Mouse (Mus musculus): Measurements from ENCODE around the gene Tacr3.

Gene Tacr3

GRCm38 (mm10) chr3:134828875-134829530 lies at the start of gene Tacr3:
Gene Tacr3 (plus strand): TSS chr3:134829007.
- in situ Hi-C loops (cut with MseI, MboI), result no loop called here

- in situ Hi-C loops (cut with MseI, MboI), result no loop called here
These were observed 324 bp upstream of the Tacr3 start for GRCm38 (mm10) chr3:134828492-134828874.

DNA sequence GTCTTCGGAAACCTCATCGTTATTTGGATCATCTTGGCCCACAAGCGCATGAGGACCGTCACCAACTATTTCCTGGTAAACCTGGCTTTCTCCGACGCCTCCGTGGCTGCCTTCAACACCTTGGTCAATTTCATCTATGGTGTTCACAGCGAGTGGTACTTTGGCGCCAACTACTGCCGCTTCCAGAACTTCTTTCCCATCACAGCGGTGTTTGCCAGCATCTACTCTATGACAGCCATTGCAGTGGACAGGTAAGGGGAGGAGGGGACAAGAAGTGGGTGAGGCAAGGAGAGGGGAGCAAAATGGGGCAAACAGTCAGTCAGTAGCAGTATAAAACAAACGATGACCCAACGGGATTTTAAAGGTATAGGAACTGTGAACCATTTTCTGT lies 719 bp downstream of the Tacr3 start:
- in situ Hi-C loops (cut with MseI, MboI), result no loop called here

- in situ Hi-C loops (cut with MseI, MboI), result no loop called here
These were observed 22.5 kb downstream of the Tacr3 start for GRCm38 (mm10) chr3:134851342-134851741.

GRCm38 (mm10) chr3:134877701-134878100 lies 48.9 kb downstream of the Tacr3 start:
- in situ Hi-C loops (cut with MseI, MboI), result no loop called here

DNA sequence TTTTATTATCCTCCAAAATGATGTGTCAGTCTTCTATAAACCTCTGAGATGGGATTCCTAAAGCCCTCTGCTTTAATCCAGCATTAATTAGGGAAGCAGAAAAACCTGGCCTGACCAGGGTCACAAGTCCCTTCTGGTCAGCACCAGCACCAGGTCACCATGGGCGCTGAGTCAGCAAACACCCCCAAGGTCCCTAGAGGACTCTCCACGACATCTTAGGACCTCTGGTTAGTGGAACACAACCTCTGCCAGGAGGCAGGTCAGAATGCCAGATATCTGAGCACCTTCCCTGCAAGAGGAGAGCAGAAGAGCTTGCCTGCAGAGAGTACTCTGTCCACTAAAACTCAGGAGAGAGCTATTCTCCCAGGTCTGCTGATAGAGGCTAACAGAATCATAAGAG lies 67.0 kb downstream of the Tacr3 start:
- in situ Hi-C loops (cut with MseI, MboI), result no loop called here

DNA sequence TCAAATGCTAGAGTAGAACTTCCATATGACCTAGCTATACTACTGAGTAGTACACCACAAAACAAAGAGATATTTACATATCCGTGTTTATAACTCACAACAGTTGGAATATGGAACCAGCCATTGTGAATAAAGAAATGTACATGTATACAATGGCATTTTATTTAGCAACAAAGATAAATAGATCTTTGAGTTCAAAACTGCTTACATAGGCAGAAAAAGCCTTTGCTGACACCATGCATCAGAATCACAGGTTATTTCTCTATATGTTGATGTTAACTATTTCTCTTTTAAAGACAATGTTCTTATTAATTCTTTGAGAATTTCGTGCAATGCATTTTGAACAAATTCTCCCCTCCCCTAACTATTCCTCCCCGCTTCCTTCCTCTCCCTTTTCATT lies 80.1 kb downstream of the Tacr3 start:
- in situ Hi-C loops (cut with MseI, MboI), result no loop called here

DNA sequence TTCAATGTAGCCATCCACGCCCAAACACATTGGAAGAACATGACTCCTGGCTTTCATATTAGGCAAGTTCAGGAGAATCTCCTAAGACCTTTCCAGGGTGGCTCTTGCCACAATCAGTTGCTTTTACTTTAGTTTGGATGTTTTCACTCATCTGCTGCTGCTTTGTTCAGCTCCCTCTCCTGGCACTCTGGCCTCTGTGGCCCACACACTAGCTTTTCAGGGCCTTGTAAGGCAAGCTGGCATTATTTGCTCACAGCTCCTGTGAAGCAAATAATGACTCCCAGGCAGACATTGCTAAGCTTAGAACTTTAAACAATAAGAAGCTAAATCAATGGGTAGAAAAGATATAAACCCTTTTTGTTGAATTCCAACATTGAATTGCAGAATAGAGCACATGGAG lies 105.9 kb downstream of the Tacr3 start:
- in situ Hi-C loops (cut with MseI, MboI), result no loop called here

GRCm38 (mm10) chr3:134935461-134935860 lies 106.7 kb downstream of the Tacr3 start:
- in situ Hi-C loops (cut with MseI, MboI), result no loop called here

DNA sequence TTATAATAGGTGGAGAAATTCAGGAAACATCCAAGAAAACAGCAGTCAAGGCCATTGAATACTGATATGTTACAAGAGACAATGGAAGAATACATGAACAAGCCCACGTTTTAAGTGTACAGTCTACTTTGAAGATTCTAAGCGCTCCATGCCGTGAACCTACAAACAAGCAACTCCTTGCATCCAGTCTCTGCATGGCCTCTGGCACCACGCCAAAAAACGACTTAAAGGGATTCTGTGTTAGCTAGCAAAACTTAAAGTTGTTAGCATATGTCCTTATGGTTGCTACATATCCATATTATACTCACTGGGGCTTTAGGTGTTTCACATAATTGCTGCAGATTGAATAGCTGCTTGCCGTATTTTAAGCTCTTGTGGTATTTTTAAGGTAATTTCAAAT lies 134.7 kb downstream of the Tacr3 start:
- in situ Hi-C loops (cut with MseI, MboI), result no loop called here

DNA sequence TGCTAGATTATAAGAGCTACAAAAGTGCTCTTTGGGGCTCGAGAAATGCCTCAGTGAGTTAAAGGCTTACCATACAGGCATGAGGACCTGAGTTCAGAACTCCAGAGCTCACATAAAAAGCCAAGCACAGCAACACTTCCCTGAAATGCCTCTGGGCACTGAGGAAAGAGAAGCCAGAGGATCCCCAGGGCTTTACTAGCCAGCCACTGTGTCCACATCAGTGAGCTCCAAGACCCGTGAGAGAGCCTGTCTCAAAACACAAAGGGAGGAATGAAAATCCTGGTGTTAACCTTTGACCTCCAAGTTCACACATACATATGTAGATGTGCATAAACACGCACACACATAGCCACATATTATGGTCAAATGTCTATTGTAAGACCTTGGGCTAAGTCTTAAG lies 150.1 kb downstream of the Tacr3 start:
- in situ Hi-C loops (cut with MseI, MboI), result no loop called here

DNA sequence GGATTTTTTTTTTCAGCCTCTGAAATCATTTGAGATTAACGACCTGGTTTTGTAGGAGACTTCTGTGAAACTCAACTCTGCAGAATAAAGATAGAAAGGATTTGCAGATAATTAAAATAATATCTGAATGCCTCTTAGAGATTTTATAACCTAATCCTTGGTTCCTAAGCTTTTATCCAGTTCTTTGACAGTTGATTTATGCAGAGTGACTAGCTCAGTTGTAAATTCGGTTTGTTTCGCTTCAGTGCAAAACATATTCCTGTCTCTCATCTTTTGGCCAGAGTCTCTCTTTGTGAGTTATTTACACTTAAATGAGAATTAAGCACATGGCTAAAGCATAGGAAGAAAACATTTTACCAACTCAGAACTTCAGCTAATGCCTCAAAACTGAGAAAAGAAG lies 151.3 kb downstream of the Tacr3 start:
- in situ Hi-C loops (cut with MseI, MboI), result no loop called here

Measured in mouse trophoblast stem cell (cell line).